Mouse (Mus musculus): Measurements from ENCODE around the gene Dnpep. TPM values are rescaled to one million over a fixed set of nuclear protein-coding genes. Genes with fewer than 3 reads are reported as not detected.

Dnpep gene
- total and polyA plus RNA-seq, 2 experiments from 2014 or later = 128 to 145 TPM

GRCm38 (mm10) chr1:75289888-75290431 is 27.8 kb downstream of the Dnpep start:
- TF ChIP-seq CTCF (IDR thresholded peaks at IDR 0.05) = no peak
- Histone ChIP-seq H3K4me3 (ENCODE audit: low read depth, low read length) (no peak overlapping the region), H3K4me1 (ENCODE audit: insufficient read depth, low read length) (peaks cover 3% of the 10 kb centered on the region; the same call in 1 of the 2 replicates), H3K27me3 (ENCODE audit: insufficient read depth, low read length) (no peaks in the 10 kb centered on the region), H3K36me3 (ENCODE audit: insufficient read depth, low read length) (no peaks in the 10 kb centered on the region), H3K9me3 (ENCODE audit: low read length) (no peaks in the 10 kb centered on the region), H3K27ac (ENCODE audit: low read depth, low read length) (peak overlapping the region; percentile 82), H3K9ac (replicated peaks; ENCODE audit: low read length, poor library complexity, severe bottlenecking) (0 out of 2 replicates have a peak overlapping the region, but pooled peaks have one; percentile 24), H3K4me2 (ENCODE audit: low read depth, low read length, poor library complexity, severe bottlenecking) (no peak overlapping the region)
- DNase-seq (ENCODE audit: low spot score) (peak; percentile 39), ATAC-seq (ENCODE audit: low FRiP score) (0 out of 2 replicates have a peak, but pooled peaks have one; percentile 44)
- 24% methylated on average over 8 of the region's 8 CpGs for WGBS

- Histone ChIP-seq H3K27ac (ENCODE audit: low read depth, low read length) (peak overlapping the region; percentile 82), H3K4me3 (ENCODE audit: low read depth, low read length) (no peak overlapping the region), H3K36me3 (ENCODE audit: insufficient read depth, low read length) (no peaks in the 10 kb centered on the region), H3K27me3 (ENCODE audit: insufficient read depth, low read length) (no peaks in the 10 kb centered on the region), H3K4me1 (ENCODE audit: insufficient read depth, low read length) (peaks cover 3% of the 10 kb centered on the region; the same call in 1 of the 2 replicates), H3K9me3 (ENCODE audit: low read length) (no peaks in the 10 kb centered on the region), H3K4me2 (ENCODE audit: low read depth, low read length, poor library complexity, severe bottlenecking) (no peak overlapping the region; the same call in 1 of the 2 replicates), H3K9ac (replicated peaks; ENCODE audit: low read length, poor library complexity, severe bottlenecking) (no peak overlapping the region)
- ATAC-seq (ENCODE audit: low FRiP score) (peak; percentile 87), DNase-seq (ENCODE audit: low spot score) (peak; percentile 91)
- WGBS = 4% methylated on average over 7 of the region's 7 CpGs
- TF ChIP-seq CTCF (IDR thresholded peaks at IDR 0.05) = no peak
Measured at GRCm38 (mm10) chr1:75289376-75289775, 28.4 kb downstream of the Dnpep start.

GRCm38 (mm10) chr1:75284911-75285310 is 32.9 kb downstream of the Dnpep start:
- DNase-seq (ENCODE audit: low spot score) = no peak

GRCm38 (mm10) chr1:75283017-75283416 is 34.8 kb downstream of the Dnpep start:
- ATAC-seq (ENCODE audit: low FRiP score) (peak; percentile 27; the same call in 1 of the 2 replicates), DNase-seq (ENCODE audit: low spot score) (peak; percentile 62)
- no peak overlapping the region for H3K4me2 ChIP-seq (ENCODE audit: low read depth, low read length, poor library complexity, severe bottlenecking)
- H3K9ac ChIP-seq (replicated peaks; ENCODE audit: low read length, poor library complexity, severe bottlenecking) = no peak overlapping the region
- no peak for TF ChIP-seq CTCF (IDR thresholded peaks at IDR 0.05)
- no peaks in the 10 kb centered on the region for H3K4me1 ChIP-seq (ENCODE audit: insufficient read depth, low read length)
- H3K4me3 ChIP-seq (ENCODE audit: low read depth, low read length) = no peak overlapping the region
- H3K36me3 ChIP-seq (ENCODE audit: insufficient read depth, low read length) = no peaks in the 10 kb centered on the region
- 53% methylated on average over 5 of the region's 5 CpGs for whole genome bisulfite sequencing
- H3K27me3 ChIP-seq (ENCODE audit: insufficient read depth, low read length) = 0 out of 2 replicates have a peak, but pooled peaks cover 3% of the 10 kb centered on the region
- no peak overlapping the region for H3K27ac ChIP-seq (ENCODE audit: low read depth, low read length)
- H3K9me3 ChIP-seq (ENCODE audit: low read length) = no peaks in the 10 kb centered on the region

More at GRCm38 (mm10) chr1:75284911-75285310, 32.9 kb downstream of the Dnpep start:
- peaks cover 3% of the 10 kb centered on the region; the same call in 1 of the 2 replicates for H3K4me1 ChIP-seq (ENCODE audit: insufficient read depth, low read length)
- no peak overlapping the region for H3K27ac ChIP-seq (ENCODE audit: low read depth, low read length)
- H3K9ac ChIP-seq (replicated peaks; ENCODE audit: low read length, poor library complexity, severe bottlenecking) = no peak overlapping the region
- no peaks in the 10 kb centered on the region for H3K27me3 ChIP-seq (ENCODE audit: insufficient read depth, low read length)
- ATAC-seq (ENCODE audit: low FRiP score) = no peak
- WGBS = 84% methylated on average over 7 of the region's 7 CpGs
- H3K4me3 ChIP-seq (ENCODE audit: low read depth, low read length) = no peak overlapping the region
- no peak overlapping the region for H3K4me2 ChIP-seq (ENCODE audit: low read depth, low read length, poor library complexity, severe bottlenecking)
- H3K36me3 ChIP-seq (ENCODE audit: insufficient read depth, low read length) = no peaks in the 10 kb centered on the region
- H3K9me3 ChIP-seq (ENCODE audit: low read length) = no peaks in the 10 kb centered on the region
- no peak for TF ChIP-seq CTCF (IDR thresholded peaks at IDR 0.05)

GRCm38 (mm10) chr1:75278228-75278627 is 39.6 kb downstream of the Dnpep start, which contains the start of gene Resp18:
Gene Resp18 (minus strand): TSS chr1:75278415.
- no peak; the same call in 1 of the 2 replicates for TF ChIP-seq CTCF (IDR thresholded peaks at IDR 0.05)
- H3K27ac ChIP-seq (ENCODE audit: low read depth, low read length) = peak within 1 kb of the TSS; percentile 52
- H3K4me2 ChIP-seq (ENCODE audit: low read depth, low read length, poor library complexity, severe bottlenecking) = peak within 1 kb of the TSS; percentile 55
- WGBS = 4% methylated on average over 13 of the region's 13 CpGs
- H3K4me1 ChIP-seq (ENCODE audit: insufficient read depth, low read length) = no peaks in the 10 kb centered on the region
- H3K9ac ChIP-seq (replicated peaks; ENCODE audit: low read length, poor library complexity, severe bottlenecking) = peak within 1 kb of the TSS; percentile 54
- no peaks in the 10 kb centered on the region for H3K36me3 ChIP-seq (ENCODE audit: insufficient read depth, low read length)
- peak within 1 kb of the TSS; percentile 39 for H3K4me3 ChIP-seq (ENCODE audit: low read depth, low read length)
- 0 out of 2 replicates have a peak, but pooled peaks cover 3% of the 10 kb centered on the region for H3K27me3 ChIP-seq (ENCODE audit: insufficient read depth, low read length)
- ATAC-seq (ENCODE audit: low FRiP score) = peak; percentile 63; the same call in 1 of the 2 replicates
- H3K9me3 ChIP-seq (ENCODE audit: low read length) = no peaks in the 10 kb centered on the region
- DNase-seq (ENCODE audit: low spot score) = peak; percentile 71

All from midbrain, postnatal 0 days (tissue).